Mouse (Mus musculus) liver, postnatal 0 days (tissue): ENCODE measurements around the gene Apeh.

Source experiments
- CTCF ChIP-seq: sonication (generic); IDR thresholded peaks from 2 replicates; pipeline ENCODE4 v1.5.1; 2016; ENCODE audit warnings: antibody characterized with exemption, low read depth
- EP300 ChIP-seq: IDR thresholded peaks from 2 replicates; pipeline ENCODE4 v1.6.1; 2016; ENCODE audit warnings: antibody characterized with exemption, low read depth, mild to moderate bottlenecking

DNA sequence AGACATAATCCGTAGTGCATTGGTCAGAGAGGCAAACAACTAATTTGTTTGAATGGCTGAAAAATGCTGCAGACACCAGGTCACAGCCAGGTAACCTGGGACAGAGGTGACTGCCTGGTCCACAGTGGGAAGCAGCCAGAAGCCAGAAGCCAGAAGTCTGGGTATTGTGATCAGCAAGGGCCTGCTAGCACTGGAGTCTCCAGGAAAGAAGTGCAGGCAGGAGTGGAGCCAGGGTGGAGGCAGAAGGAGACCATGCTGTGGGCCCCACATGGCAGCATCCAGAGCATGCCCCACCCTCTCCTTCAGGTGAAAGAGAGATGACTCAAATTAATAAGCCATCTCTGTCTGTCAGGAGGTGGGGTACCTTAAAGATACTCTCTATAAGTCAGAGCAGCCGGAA, 49.1 kb upstream of the Apeh start:
- TF ChIP-seq CTCF (no peak), EP300 (no peak)
